Mouse (Mus musculus) lung, postnatal 0 days (tissue): ENCODE measurements around the gene Hgf.

Experiments used
- CTCF ChIP-seq: IDR thresholded peaks from 2 replicates; pipeline ENCODE4 v1.5.1; 2016; ENCODE audit warnings: antibody characterized with exemption, mild to moderate bottlenecking
- EP300 ChIP-seq: IDR thresholded peaks from 2 replicates; pipeline ENCODE4 v1.6.1; 2016; ENCODE audit warnings: antibody characterized with exemption, mild to moderate bottlenecking, control low read depth

- TF ChIP-seq CTCF (no peak), EP300 (no peak)
Observed at GRCm38 (mm10) chr5:16597996-16598395, 44.7 kb downstream of the Hgf start.
